Mouse (Mus musculus): ENCODE results near the gene Cd70.

GRCm38 (mm10) chr17:57106035-57106368 lies 43.6 kb downstream of the Cd70 start:
- TF ChIP-seq POLR2A (IDR thresholded peaks at IDR 0.05; ENCODE audit: low read depth, low read length) (no peak), CTCF (IDR thresholded peaks at IDR 0.05; ENCODE audit: borderline replicate concordance, insufficient read depth, low read length) (no peak)
